Comparison of ENCODE assay signal across 8 mouse cellular contexts in genomic region chr10:40212443-40213169, GRCm38 (mm10). TPM values are rescaled to one million over a fixed set of nuclear protein-coding genes. Genes with fewer than 3 reads are reported as not detected.
DNase-seq lines count a peak whose midpoint lies in the region; ATAC-seq lines count a peak whose summit lies in the region.

No protein-coding gene starts in this region.

- H3K9me3 ChIP-seq in intestine, embryonic 14.5 days (ENCODE audit: control insufficient read depth, low read length), result no peaks in the 10 kb centered on the region

- intact Hi-C loops in gastrocnemius, postnatal 36 days (cut with DNase I), result loop anchor here (1.0 to 5.0 kb wide), 3 partner anchors 75 to 250 kb away; partner anchors contain the start of gene Mfsd4b3
- intact Hi-C loops in left cerebral cortex, postnatal 10 days (cut with DNase I), result loop anchor here (1.0 to 10.0 kb wide), 3 partner anchors 159 to 1088 kb away; no protein-coding TSS in a partner anchor

- no peaks in the 10 kb centered on the region for H3K36me3 ChIP-seq in intestine, embryonic 14.5 days (ENCODE audit: control insufficient read depth, insufficient read depth, low read length)

- no peak overlapping the region for H3K27ac ChIP-seq in intestine, embryonic 14.5 days (ENCODE audit: low read depth)

- peak; percentile 89 for ATAC-seq in intestine, embryonic 14.5 days (replicated peaks; ENCODE audit: low FRiP score, low TSS enrichment, low read depth)
- ATAC-seq in megakaryocyte-erythroid progenitor cell, adult 5-6 weeks (replicated peaks; ENCODE audit: low FRiP score, low TSS enrichment, poor library complexity, severe bottlenecking), result peak; percentile 100

- H3K4me3 ChIP-seq in intestine, embryonic 14.5 days (ENCODE audit: low read depth, low read length), result no peak overlapping the region

- no peaks in the 10 kb centered on the region for H3K4me1 ChIP-seq in intestine, embryonic 14.5 days (replicated peaks; ENCODE audit: control insufficient read depth, insufficient read depth, low read length)

- no peaks in the 10 kb centered on the region for H3K27me3 ChIP-seq in intestine, embryonic 14.5 days (replicated peaks; ENCODE audit: control insufficient read depth, insufficient read depth, low read length)

- H3K4me2 ChIP-seq in intestine, embryonic 14.5 days (ENCODE audit: low read length), result no peak overlapping the region

- peak; percentile 82 to 86 for DNase-seq in adrenal gland, adult 18-20 months (ENCODE audit: low spot score in 2 of 2)
- DNase-seq in embryo, embryonic 11 days, result peak; percentile 93
- peak; percentile 75 to 86 for DNase-seq in gastrocnemius, postnatal 36 days
- DNase-seq in intestine, embryonic 14.5 days (ENCODE audit: low spot score), result peak; percentile 92
- DNase-seq in left cerebral cortex, postnatal 10 days (ENCODE audit: extremely low spot score in 1 of 2, low spot score in 2 of 2), result peak; percentile 87 to 90
- peak; percentile 81 to 87 for DNase-seq in right cerebral cortex, postnatal 36 days (ENCODE audit: low spot score in 2 of 2)
- DNase-seq in urinary bladder, postnatal 4 days (ENCODE audit: low spot score in 2 of 2), result peak; percentile 81 to 91

- H3K9ac ChIP-seq in intestine, embryonic 14.5 days (ENCODE audit: low read length), result no peak overlapping the region

- 35% methylated on average over 13 of the region's 13 CpGs for WGBS in intestine, embryonic 14.5 days

RNA-seq across cellular contexts. Expression of gene Rpf2, which starts 34.2 kb away (rescaled TPM):
- total RNA-seq in adrenal gland, adult 18-20 months (2021), result 10 to 100 TPM; 20.1 to 26.1 TPM
- 10 to 100 TPM; 14.1 to 16.4 TPM for total RNA-seq in gastrocnemius, postnatal 36 days (2021)
- polyA plus RNA-seq in intestine, embryonic 14.5 days (2014; fragmentation: Nextera tagmentation; extraction: Ambion mirVana), result 77.7 and 77.9 TPM in 2 replicates
- 10 to 100 TPM; 25.9 to 30.9 TPM for total RNA-seq in left cerebral cortex, postnatal 10 days (2021)
- total RNA-seq in megakaryocyte-erythroid progenitor cell, adult 5-6 weeks (2014; fragmentation: Nextera tagmentation), result 70.6 and 102 TPM in 2 replicates
- 263 and 350 TPM in 2 replicates for total RNA-seq in megakaryocyte-erythroid progenitor cell, adult 5-6 weeks (2017)

RNA-seq across cellular contexts. Expression of gene Gtf3c6, which starts 45.3 kb away (rescaled TPM):
- 10 to 100 TPM; 36.6 to 50.0 TPM for total RNA-seq in adrenal gland, adult 18-20 months (2021)
- total RNA-seq in gastrocnemius, postnatal 36 days (2021), result 10 to 100 TPM; 19.2 to 20.1 TPM
- polyA plus RNA-seq in intestine, embryonic 14.5 days (2014; fragmentation: Nextera tagmentation; extraction: Ambion mirVana), result 106 and 110 TPM in 2 replicates
- 10 to 100 TPM; 25.1 to 28.8 TPM for total RNA-seq in left cerebral cortex, postnatal 10 days (2021)
- 66.5 and 85.8 TPM in 2 replicates for total RNA-seq in megakaryocyte-erythroid progenitor cell, adult 5-6 weeks (2014; fragmentation: Nextera tagmentation)
- 152 and 249 TPM in 2 replicates for total RNA-seq in megakaryocyte-erythroid progenitor cell, adult 5-6 weeks (2017)
